Mouse (Mus musculus): ENCODE data around the gene Mgme1. TPM values are rescaled to one million over a fixed set of nuclear protein-coding genes. Genes with fewer than 3 reads are reported as not detected.

Mgme1 gene
- polyA plus RNA-seq, 1 experiment from 2014 or later, result 17.2 TPM

- Histone ChIP-seq H3K27me3 (ENCODE audit: control insufficient read depth, insufficient read depth, low read length) (no peaks in the 10 kb centered on the region), H3K4me3 (ENCODE audit: low read depth, low read length) (no peak overlapping the region), H3K4me1 (replicated peaks; ENCODE audit: control insufficient read depth, insufficient read depth, low read length) (no peaks in the 10 kb centered on the region), H3K9ac (ENCODE audit: low read depth, low read length) (no peak overlapping the region), H3K27ac (ENCODE audit: low read depth, low read length) (no peak overlapping the region), H3K4me2 (replicated peaks; ENCODE audit: low read depth, low read length) (no peak overlapping the region), H3K36me3 (ENCODE audit: control insufficient read depth, insufficient read depth, low read length) (no peaks in the 10 kb centered on the region), H3K9me3 (ENCODE audit: control insufficient read depth, low read length) (no peaks in the 10 kb centered on the region)
- DNase-seq (ENCODE audit: low spot score) (no peak), ATAC-seq (ENCODE audit: low FRiP score) (no peak)
- 33% methylated on average over 4 of the region's 4 CpGs for WGBS
Measured at GRCm38 (mm10) chr2:144248613-144249376, 21.7 kb upstream of the Mgme1 start.

- ATAC-seq (ENCODE audit: low FRiP score), result no peak
- Histone ChIP-seq H3K36me3 (ENCODE audit: control insufficient read depth, insufficient read depth, low read length) (peaks cover 4% of the 10 kb centered on the region; the same call in 1 of the 2 replicates), H3K4me1 (replicated peaks; ENCODE audit: control insufficient read depth, insufficient read depth, low read length) (no peaks in the 10 kb centered on the region), H3K4me2 (replicated peaks; ENCODE audit: low read depth, low read length) (no peak overlapping the region), H3K4me3 (ENCODE audit: low read depth, low read length) (no peak overlapping the region), H3K27ac (ENCODE audit: low read depth, low read length) (no peak overlapping the region), H3K9me3 (ENCODE audit: control insufficient read depth, low read length) (no peaks in the 10 kb centered on the region), H3K27me3 (ENCODE audit: control insufficient read depth, insufficient read depth, low read length) (no peaks in the 10 kb centered on the region), H3K9ac (ENCODE audit: low read depth, low read length) (no peak overlapping the region)
- no peak for DNase-seq (ENCODE audit: low spot score)
Measured at GRCm38 (mm10) chr2:144250111-144250510, 20.4 kb upstream of the Mgme1 start.

- Histone ChIP-seq H3K4me3 (ENCODE audit: low read depth, low read length) (no peak overlapping the region), H3K9me3 (ENCODE audit: control insufficient read depth, low read length) (no peaks in the 10 kb centered on the region), H3K27me3 (ENCODE audit: control insufficient read depth, insufficient read depth, low read length) (no peaks in the 10 kb centered on the region), H3K4me2 (replicated peaks; ENCODE audit: low read depth, low read length) (no peak overlapping the region), H3K27ac (ENCODE audit: low read depth, low read length) (no peak overlapping the region), H3K9ac (ENCODE audit: low read depth, low read length) (no peak overlapping the region), H3K36me3 (ENCODE audit: control insufficient read depth, insufficient read depth, low read length) (0 out of 2 replicates have a peak, but pooled peaks cover 3% of the 10 kb centered on the region), H3K4me1 (replicated peaks; ENCODE audit: control insufficient read depth, insufficient read depth, low read length) (no peaks in the 10 kb centered on the region)
- WGBS, result 95% methylated on average over 2 of the region's 2 CpGs
- DNase-seq (ENCODE audit: low spot score) (no peak), ATAC-seq (ENCODE audit: low FRiP score) (no peak)
Measured at GRCm38 (mm10) chr2:144262837-144263236, 7.6 kb upstream of the Mgme1 start.

GRCm38 (mm10) chr2:144264398-144265119, 5.9 kb upstream of the Mgme1 start:
- no peak overlapping the region for H3K4me3 ChIP-seq (ENCODE audit: low read depth, low read length)

GRCm38 (mm10) chr2:144265120-144265488, 5.4 kb upstream of the Mgme1 start:
- H3K9ac ChIP-seq (ENCODE audit: low read depth, low read length), result no peak overlapping the region
- ATAC-seq (ENCODE audit: low FRiP score) (no peak), DNase-seq (ENCODE audit: low spot score) (no peak)
- no peaks in the 10 kb centered on the region for H3K9me3 ChIP-seq (ENCODE audit: control insufficient read depth, low read length)
- H3K27me3 ChIP-seq (ENCODE audit: control insufficient read depth, insufficient read depth, low read length), result no peaks in the 10 kb centered on the region
- no peak overlapping the region for H3K4me2 ChIP-seq (replicated peaks; ENCODE audit: low read depth, low read length)
- no peak overlapping the region for H3K4me3 ChIP-seq (ENCODE audit: low read depth, low read length)
- no peaks in the 10 kb centered on the region for H3K4me1 ChIP-seq (replicated peaks; ENCODE audit: control insufficient read depth, insufficient read depth, low read length)
- no peaks in the 10 kb centered on the region for H3K36me3 ChIP-seq (ENCODE audit: control insufficient read depth, insufficient read depth, low read length)
- no peak overlapping the region for H3K27ac ChIP-seq (ENCODE audit: low read depth, low read length)
- 72% methylated on average over 3 of the region's 3 CpGs for WGBS

More at GRCm38 (mm10) chr2:144264398-144265119, 5.9 kb upstream of the Mgme1 start:
- Histone ChIP-seq H3K27ac (ENCODE audit: low read depth, low read length) (no peak overlapping the region), H3K9ac (ENCODE audit: low read depth, low read length) (no peak overlapping the region), H3K4me1 (replicated peaks; ENCODE audit: control insufficient read depth, insufficient read depth, low read length) (no peaks in the 10 kb centered on the region), H3K4me2 (replicated peaks; ENCODE audit: low read depth, low read length) (no peak overlapping the region), H3K27me3 (ENCODE audit: control insufficient read depth, insufficient read depth, low read length) (no peaks in the 10 kb centered on the region), H3K36me3 (ENCODE audit: control insufficient read depth, insufficient read depth, low read length) (no peaks in the 10 kb centered on the region), H3K9me3 (ENCODE audit: control insufficient read depth, low read length) (no peaks in the 10 kb centered on the region)
- ATAC-seq (ENCODE audit: low FRiP score) (no peak), DNase-seq (ENCODE audit: low spot score) (no peak)
- WGBS, result 85% methylated on average over 5 of the region's 5 CpGs

GRCm38 (mm10) chr2:144265916-144266683, 4.4 kb upstream of the Mgme1 start:
- Histone ChIP-seq H3K9ac (ENCODE audit: low read depth, low read length) (no peak overlapping the region), H3K9me3 (ENCODE audit: control insufficient read depth, low read length) (no peaks in the 10 kb centered on the region), H3K4me3 (ENCODE audit: low read depth, low read length) (no peak overlapping the region), H3K36me3 (ENCODE audit: control insufficient read depth, insufficient read depth, low read length) (no peaks in the 10 kb centered on the region), H3K4me1 (replicated peaks; ENCODE audit: control insufficient read depth, insufficient read depth, low read length) (no peaks in the 10 kb centered on the region), H3K27me3 (ENCODE audit: control insufficient read depth, insufficient read depth, low read length) (no peaks in the 10 kb centered on the region), H3K4me2 (replicated peaks; ENCODE audit: low read depth, low read length) (no peak overlapping the region), H3K27ac (ENCODE audit: low read depth, low read length) (no peak overlapping the region)
- no peak for DNase-seq (ENCODE audit: low spot score)
- WGBS, result 46% methylated on average over 4 of the region's 4 CpGs
- no peak for ATAC-seq (ENCODE audit: low FRiP score)

GRCm38 (mm10) chr2:144267004-144267730, 3.3 kb upstream of the Mgme1 start:
- WGBS, result 55% methylated on average over 5 of the region's 5 CpGs
- H3K4me2 ChIP-seq (replicated peaks; ENCODE audit: low read depth, low read length), result no peak overlapping the region
- H3K9ac ChIP-seq (ENCODE audit: low read depth, low read length), result no peak overlapping the region
- H3K27ac ChIP-seq (ENCODE audit: low read depth, low read length), result no peak overlapping the region
- H3K4me3 ChIP-seq (ENCODE audit: low read depth, low read length), result no peak overlapping the region
- no peaks in the 10 kb centered on the region for H3K36me3 ChIP-seq (ENCODE audit: control insufficient read depth, insufficient read depth, low read length)
- no peaks in the 10 kb centered on the region for H3K27me3 ChIP-seq (ENCODE audit: control insufficient read depth, insufficient read depth, low read length)
- no peak for ATAC-seq (ENCODE audit: low FRiP score)
- H3K9me3 ChIP-seq (ENCODE audit: control insufficient read depth, low read length), result no peaks in the 10 kb centered on the region
- no peaks in the 10 kb centered on the region for H3K4me1 ChIP-seq (replicated peaks; ENCODE audit: control insufficient read depth, insufficient read depth, low read length)
- no peak for DNase-seq (ENCODE audit: low spot score)

GRCm38 (mm10) chr2:144267731-144268015, 2.8 kb upstream of the Mgme1 start:
- H3K4me1 ChIP-seq (replicated peaks; ENCODE audit: control insufficient read depth, insufficient read depth, low read length), result no peaks in the 10 kb centered on the region
- WGBS, result 55% methylated on average over 1 of the region's 1 CpGs
- no peak for ATAC-seq (ENCODE audit: low FRiP score)

More at GRCm38 (mm10) chr2:144267731-144268015, 2.8 kb upstream of the Mgme1 start:
- H3K4me2 ChIP-seq (replicated peaks; ENCODE audit: low read depth, low read length), result no peak overlapping the region
- H3K9ac ChIP-seq (ENCODE audit: low read depth, low read length), result no peak overlapping the region
- no peaks in the 10 kb centered on the region for H3K9me3 ChIP-seq (ENCODE audit: control insufficient read depth, low read length)
- DNase-seq (ENCODE audit: low spot score), result no peak
- H3K36me3 ChIP-seq (ENCODE audit: control insufficient read depth, insufficient read depth, low read length), result no peaks in the 10 kb centered on the region
- no peaks in the 10 kb centered on the region for H3K27me3 ChIP-seq (ENCODE audit: control insufficient read depth, insufficient read depth, low read length)
- H3K4me3 ChIP-seq (ENCODE audit: low read depth, low read length), result no peak overlapping the region
- no peak overlapping the region for H3K27ac ChIP-seq (ENCODE audit: low read depth, low read length)
